Mouse (Mus musculus): ENCODE results near the gene Slc22a14.
"Not testable (repeated sequence)": the region's sequence is repeated elsewhere in the genome, so short reads cannot be mapped to it uniquely, and the experiment has no call there.

Gene Slc22a14

GRCm38 (mm10) chr9:119255096-119255495, 110.3 kb downstream of the Slc22a14 start:
- no peak for DNase-seq

DNA sequence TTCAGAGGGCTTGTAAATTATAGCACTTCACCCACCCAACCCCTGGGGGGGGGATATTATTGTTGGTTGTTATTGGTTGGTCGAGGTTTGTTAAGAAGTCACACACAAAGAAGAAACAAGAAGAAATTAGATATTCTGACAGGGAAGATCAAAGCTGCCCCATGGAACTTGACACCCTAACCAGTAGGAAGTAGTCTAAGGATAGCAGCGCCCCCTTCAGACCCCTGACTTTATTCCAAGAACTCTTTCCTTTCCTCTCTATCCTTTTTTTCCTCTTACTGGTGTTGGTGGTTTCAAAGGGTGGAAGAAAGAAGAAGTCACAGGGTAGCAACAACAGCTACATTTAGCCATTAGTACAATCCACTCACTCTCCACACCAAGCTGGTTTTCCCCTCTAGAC, 111.2 kb downstream of the Slc22a14 start:
- DNase-seq, result no peak

- DNase-seq, result no peak
Observed at GRCm38 (mm10) chr9:119247996-119248395, 117.4 kb downstream of the Slc22a14 start.

- no peak for DNase-seq
Observed at GRCm38 (mm10) chr9:119246826-119247225, 118.5 kb downstream of the Slc22a14 start.

GRCm38 (mm10) chr9:119243981-119244380, 121.4 kb downstream of the Slc22a14 start:
- DNase-seq, result no peak

GRCm38 (mm10) chr9:119241169-119241865, 124.0 kb downstream of the Slc22a14 start:
- DNase-seq, result no peak

DNA sequence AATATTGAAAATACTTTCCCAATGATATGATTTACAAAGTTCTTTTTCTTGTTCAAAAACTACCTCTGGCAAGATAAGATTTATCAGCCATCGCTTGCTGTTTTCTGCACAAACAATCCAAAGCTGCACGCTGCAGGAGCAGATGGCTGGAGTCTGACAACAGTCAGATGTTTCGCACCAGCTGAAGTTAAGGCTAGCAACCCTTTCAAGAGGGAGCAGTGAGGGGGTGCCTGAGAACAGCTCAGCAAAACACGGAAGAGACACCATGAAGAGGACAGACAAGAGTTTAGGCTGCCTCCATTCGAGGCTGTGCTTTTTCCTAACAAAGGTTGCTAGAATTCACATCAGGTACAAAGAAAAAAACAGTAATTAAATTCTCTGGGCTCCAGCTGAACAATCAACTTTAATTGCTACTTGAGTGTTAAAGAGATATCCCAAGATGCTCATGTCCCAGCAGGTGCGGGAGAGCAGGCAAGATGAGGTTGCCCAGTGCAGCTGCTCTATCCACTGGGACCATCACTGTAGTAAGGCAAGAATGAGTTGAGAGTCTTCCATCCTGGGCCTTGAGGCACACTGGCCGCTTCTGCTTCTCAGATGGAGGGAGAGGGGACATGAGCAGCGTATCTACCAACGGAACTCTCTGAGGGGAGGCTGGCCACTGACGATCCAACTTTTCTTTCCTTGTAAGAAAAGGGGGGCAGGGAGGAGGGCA, 124.9 kb downstream of the Slc22a14 start:
- DNase-seq, result no peak

- no peak for DNase-seq
Observed at GRCm38 (mm10) chr9:119239274-119239673, 126.1 kb downstream of the Slc22a14 start.

DNA sequence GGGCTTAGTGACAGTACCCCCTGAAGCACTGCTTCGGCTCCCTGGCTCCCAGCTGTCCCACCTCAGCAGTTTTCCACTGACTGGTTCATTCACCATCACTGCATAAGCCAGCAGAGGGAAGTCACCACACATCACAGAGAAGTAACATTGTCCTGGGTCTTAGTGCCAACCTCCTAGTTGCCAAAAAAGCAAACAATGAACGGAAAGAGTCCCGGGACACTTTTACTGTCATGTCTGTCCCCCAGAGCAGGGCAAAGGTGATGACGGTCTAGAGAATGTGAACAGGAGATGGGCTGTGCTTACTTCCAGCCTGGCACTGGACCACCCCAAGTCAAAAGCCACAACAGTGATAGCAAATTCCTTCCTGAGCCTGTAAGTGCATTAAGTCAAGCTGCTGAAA, 126.6 kb downstream of the Slc22a14 start:
- no peak for DNase-seq

DNA sequence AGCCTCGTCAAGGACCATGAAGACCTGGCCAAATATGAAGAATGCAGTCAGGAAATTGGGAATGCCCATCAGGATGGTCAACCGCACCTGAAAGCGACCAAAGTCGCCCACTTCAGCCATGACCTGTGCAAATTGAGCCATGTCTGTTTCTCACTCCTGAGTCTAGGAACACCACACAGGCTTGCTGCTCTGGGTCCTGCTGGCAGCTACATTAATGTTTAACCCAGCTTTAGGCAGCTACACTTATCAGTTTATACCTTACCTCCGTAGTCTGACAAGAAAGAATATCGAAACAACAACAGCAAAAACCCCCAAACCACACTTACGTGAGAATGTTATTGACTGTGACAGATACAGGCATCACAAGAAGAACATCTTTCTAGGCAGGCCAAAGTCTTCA, 133.8 kb downstream of the Slc22a14 start:
- no peak for DNase-seq

- no peak for DNase-seq
Observed at GRCm38 (mm10) chr9:119230829-119231228, 134.5 kb downstream of the Slc22a14 start.

DNA sequence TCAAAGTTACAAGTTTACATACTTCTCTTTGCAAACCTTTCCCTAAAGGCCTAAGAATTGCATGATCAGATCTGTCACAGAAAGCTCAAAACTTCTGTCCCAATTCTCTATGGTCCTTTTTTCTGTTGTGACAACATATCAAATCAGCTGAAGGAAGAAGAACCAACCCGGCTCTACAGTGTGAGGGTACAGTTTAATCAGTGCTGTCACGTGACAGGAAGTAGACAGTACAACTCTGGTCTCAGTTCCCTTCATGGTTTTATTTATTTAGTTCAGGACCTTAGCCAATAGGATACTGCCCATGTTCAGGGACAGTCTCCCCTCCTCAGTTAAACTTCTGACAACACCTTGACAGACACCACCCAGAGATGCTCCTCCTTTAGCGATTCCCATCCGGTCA, 145.1 kb downstream of the Slc22a14 start:
- DNase-seq, result no peak

DNA sequence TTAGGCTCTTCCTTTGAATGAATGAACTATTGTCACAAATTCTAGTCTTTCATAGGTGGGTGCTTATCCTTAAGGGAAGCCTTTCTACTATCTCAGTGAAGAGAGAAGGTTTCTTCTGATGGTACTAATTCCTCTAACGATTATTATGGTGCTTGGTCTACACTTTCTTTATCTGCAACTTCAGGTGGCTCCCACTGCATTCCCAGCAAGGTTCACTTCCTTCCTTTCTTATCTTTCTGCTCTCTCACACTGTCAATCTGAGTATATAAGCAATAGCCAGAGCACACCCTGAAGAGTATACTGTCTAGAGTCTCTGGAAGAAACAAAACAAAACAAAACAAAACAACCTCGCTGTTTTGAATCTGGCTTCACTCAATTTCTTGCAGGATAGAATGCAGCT, 145.7 kb downstream of the Slc22a14 start:
- no peak for DNase-seq

DNA sequence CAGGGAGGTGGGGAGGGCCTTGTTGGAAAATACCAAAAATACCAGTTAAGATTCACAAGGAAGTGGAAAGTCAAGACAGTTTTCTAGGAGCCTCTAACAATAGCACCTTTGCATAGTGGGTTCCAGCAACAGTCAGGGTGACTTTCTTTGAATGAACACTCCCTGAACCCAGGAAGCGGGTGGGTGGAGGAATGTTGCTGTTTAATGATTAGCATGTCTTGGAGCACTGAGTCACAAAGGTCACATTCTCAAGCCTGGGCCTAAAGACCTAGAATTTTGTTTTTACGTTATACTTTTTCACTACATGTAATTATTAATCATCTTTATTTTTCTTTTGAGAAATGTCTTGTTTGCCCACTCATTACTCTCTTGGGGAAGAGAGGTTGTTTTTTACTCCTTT, 150.0 kb downstream of the Slc22a14 start:
- not testable (repeated sequence) for DNase-seq

DNA sequence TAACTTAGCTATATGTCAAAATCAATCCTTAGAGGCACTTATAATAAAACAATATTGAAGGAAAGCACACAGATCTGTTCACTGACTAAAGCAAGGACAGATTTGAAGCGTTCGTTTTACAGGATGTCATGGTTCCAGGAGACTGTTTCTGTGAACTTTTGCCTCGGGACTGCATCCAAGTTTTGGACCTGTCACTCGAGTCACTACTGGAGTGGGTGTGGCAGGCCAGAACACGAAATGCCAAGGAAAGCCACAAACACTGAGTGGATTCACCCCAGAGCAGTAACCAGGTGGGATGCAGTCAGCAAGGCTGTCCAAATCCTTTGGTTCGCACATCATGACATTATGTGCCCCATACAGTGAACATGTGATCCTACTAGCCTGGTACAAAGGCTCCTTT, 150.8 kb downstream of the Slc22a14 start:
- no peak for DNase-seq

GRCm38 (mm10) chr9:119212996-119213395, 152.4 kb downstream of the Slc22a14 start:
- DNase-seq, result no peak

DNA sequence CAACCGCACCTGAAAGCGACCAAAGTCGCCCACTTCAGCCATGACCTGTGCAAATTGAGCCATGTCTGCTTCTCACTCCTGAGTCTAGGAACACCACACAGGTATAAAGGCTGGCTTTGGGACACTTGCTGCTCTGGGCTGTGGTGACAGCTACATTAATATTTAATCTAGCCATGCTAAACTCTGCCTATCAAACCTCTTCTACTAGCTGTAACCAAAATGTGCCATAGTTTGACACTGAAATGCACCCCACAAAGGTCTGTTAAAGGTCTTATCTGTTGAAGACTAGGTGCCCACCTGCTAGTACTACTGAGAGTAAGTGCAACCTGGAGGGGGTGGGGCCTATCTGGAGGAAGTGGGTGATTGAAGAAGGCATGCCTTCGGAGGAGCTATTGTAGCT, 156.4 kb downstream of the Slc22a14 start, which contains the start of gene Slc22a13:
Slc22a13 (minus strand) TSS at position 101 of the 400 bp plus-strand sequence.
- no peak for DNase-seq

- no peak for DNase-seq
Observed at GRCm38 (mm10) chr9:119207113-119207512, 158.2 kb downstream of the Slc22a14 start.

GRCm38 (mm10) chr9:119206666-119207065, 158.7 kb downstream of the Slc22a14 start:
- no peak for DNase-seq

GRCm38 (mm10) chr9:119205756-119206155, 159.6 kb downstream of the Slc22a14 start:
- DNase-seq, result no peak

- no peak for DNase-seq
Observed at GRCm38 (mm10) chr9:119203617-119204016, 161.7 kb downstream of the Slc22a14 start.

- DNase-seq, result no peak
Observed at GRCm38 (mm10) chr9:119201653-119202052, 163.7 kb downstream of the Slc22a14 start.

DNA sequence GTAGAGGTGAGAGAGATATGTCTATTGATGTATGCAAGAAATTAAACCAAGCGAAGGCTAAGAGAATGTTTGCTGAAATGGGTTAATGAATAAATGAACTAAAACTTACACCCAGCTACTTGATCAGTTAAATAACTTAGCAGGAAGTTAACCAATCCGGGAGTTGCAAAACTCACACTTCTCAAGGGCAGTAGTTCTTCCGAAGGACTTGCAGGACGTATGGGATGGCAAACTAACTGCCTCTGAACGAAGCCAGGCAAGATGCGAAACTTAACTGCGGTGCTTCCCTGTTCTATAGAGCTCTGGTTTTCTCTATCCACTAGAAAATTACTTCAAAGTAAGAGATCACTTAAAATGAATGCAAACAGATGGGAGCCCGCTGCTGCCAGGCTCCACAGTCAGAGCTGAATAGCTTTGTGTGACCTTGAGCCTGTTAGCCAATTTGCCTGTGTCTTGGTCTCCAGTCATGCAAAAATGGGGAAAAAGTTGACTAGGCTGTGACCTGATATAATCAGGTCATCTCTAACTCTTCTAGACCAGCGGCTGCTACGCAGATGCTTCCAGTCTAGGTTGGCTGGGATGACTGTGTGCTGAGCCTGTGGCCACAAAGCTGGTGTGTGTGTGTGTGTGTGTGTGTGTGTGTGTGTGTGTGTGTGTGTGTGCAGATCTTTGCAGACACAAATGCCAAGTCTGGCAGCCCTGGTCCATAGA, 166.0 kb downstream of the Slc22a14 start:
- no peak for DNase-seq

Measured in spleen, adult 18-20 months (tissue).